Comparison of ENCODE assay signal across 8 mouse cellular contexts in the genomic region with DNA sequence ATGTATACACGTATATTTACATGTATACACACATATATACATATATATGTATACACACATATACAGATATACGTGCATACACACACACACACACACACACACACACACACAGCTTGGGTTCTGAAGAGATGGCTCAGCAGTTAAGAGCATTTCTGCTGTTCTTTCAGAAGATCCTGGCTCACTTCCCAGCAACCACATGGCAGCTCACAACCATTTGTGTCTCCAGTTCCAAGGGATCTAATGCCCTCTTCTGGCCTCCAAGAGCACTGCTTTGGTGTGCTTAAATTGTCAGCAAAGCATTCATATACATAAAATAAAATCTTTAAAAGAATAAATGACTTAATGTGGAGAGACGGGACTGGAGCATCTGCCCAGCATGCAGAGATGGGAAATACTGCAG. TPM values are rescaled to one million over a fixed set of nuclear protein-coding genes. Genes with fewer than 3 reads are reported as not detected.
DNase-seq lines count a peak whose midpoint lies in the region; ATAC-seq and TF ChIP-seq lines count a peak whose summit lies in the region.

No protein-coding gene starts in this region.

- no peaks in the 10 kb centered on the region for H3K4me1 ChIP-seq in heart, embryonic 11.5 days (ENCODE audit: control insufficient read depth, insufficient read depth, low read length)
- no peaks in the 10 kb centered on the region for H3K4me1 ChIP-seq in ES-Bruce4 (ENCODE audit: control insufficient read depth, insufficient read depth, low read length)

- no peaks in the 10 kb centered on the region for H3K9me3 ChIP-seq in heart, embryonic 11.5 days (replicated peaks; ENCODE audit: control insufficient read depth, low read length)
- no peaks in the 10 kb centered on the region for H3K9me3 ChIP-seq in ES-Bruce4 (replicated peaks; ENCODE audit: control insufficient read depth, insufficient read depth, low read length, poor library complexity, severe bottlenecking)

- no peak for ATAC-seq in heart, embryonic 11.5 days (replicated peaks; ENCODE audit: insufficient number of reproducible peaks, low FRiP score, low TSS enrichment)

- no peak overlapping the region for H3K4me2 ChIP-seq in heart, embryonic 11.5 days

- TF ChIP-seq POLR2A in ES-Bruce4 (IDR thresholded peaks at IDR 0.05; ENCODE audit: insufficient read depth, low read length): no peak

- H3K36me3 ChIP-seq in heart, embryonic 11.5 days (ENCODE audit: control insufficient read depth, insufficient read depth, low read length): no peaks in the 10 kb centered on the region
- no peaks in the 10 kb centered on the region for H3K36me3 ChIP-seq in ES-Bruce4 (ENCODE audit: control insufficient read depth, insufficient read depth, low read length, poor library complexity, severe bottlenecking)

- WGBS in heart, embryonic 11.5 days (ENCODE audit: insufficient replicate concordance): 80% methylated on average over 3 of the region's 3 CpGs

- H3K4me3 ChIP-seq in heart, embryonic 11.5 days (ENCODE audit: low read depth, low read length): no peak overlapping the region
- H3K4me3 ChIP-seq in ES-Bruce4 (ENCODE audit: low read depth, low read length): no peak overlapping the region

- no peak overlapping the region for H3K9ac ChIP-seq in heart, embryonic 11.5 days (ENCODE audit: low read depth, low read length)
- no peak overlapping the region for H3K9ac ChIP-seq in ES-Bruce4 (ENCODE audit: low read depth, poor library complexity, severe bottlenecking)

- DNase-seq in heart, adult 11 months: peak; percentile 92
- peak; percentile 71 for DNase-seq in cerebellum, adult 9-10 months
- DNase-seq in heart, postnatal 36 days: peak; percentile 28 to 49
- DNase-seq in left cerebral cortex, postnatal 10 days (ENCODE audit: extremely low spot score in 1 of 2, low spot score in 2 of 2): peak; percentile 69 to 76
- peak; percentile 85 to 88 for DNase-seq in right cerebral cortex, postnatal 10 days (ENCODE audit: low spot score in 2 of 2)
- DNase-seq in thymus, adult 18-20 months: no peak

- no peak overlapping the region for H3K27ac ChIP-seq in heart, embryonic 11.5 days (ENCODE audit: low read depth, low read length)
- no peak overlapping the region for H3K27ac ChIP-seq in ES-Bruce4 (ENCODE audit: insufficient read depth, low read length)

- peak; percentile 49 for TF ChIP-seq CTCF in ES-Bruce4 (IDR thresholded peaks at IDR 0.05; ENCODE audit: low read depth, low read length)

- intact Hi-C loops in heart, postnatal 36 days (cut with DNase I): loop anchor here (5.0 kb wide), 1 partner anchor 190 kb away; no protein-coding TSS in a partner anchor
- intact Hi-C loops in left cerebral cortex, postnatal 10 days (cut with DNase I): loop anchor here (10.0 kb wide), 1 partner anchor 188 kb away; no protein-coding TSS in a partner anchor

- no peaks in the 10 kb centered on the region for H3K27me3 ChIP-seq in heart, embryonic 11.5 days (ENCODE audit: control insufficient read depth, insufficient read depth, low read length)
- no peaks in the 10 kb centered on the region for H3K27me3 ChIP-seq in ES-Bruce4 (ENCODE audit: control insufficient read depth, insufficient read depth, low read length, poor library complexity, severe bottlenecking)

- TF ChIP-seq EP300 in ES-Bruce4 (IDR thresholded peaks at IDR 0.05; ENCODE audit: insufficient read depth, low read depth, low read length): no peak

RNA-seq across cellular contexts. Expression of gene Usp50, which starts 0.8 kb away (rescaled TPM):
- 2.1 and 3.3 TPM in 2 replicates for polyA plus RNA-seq in heart, embryonic 11.5 days (2014; fragmentation: Nextera tagmentation; extraction: Ambion mirVana)
- 6.0 and 8.1 TPM in 2 replicates for polyA plus RNA-seq in ES-Bruce4 (2011; ENCODE audit: insufficient read depth, insufficient read length, low read depth, missing spikeins)
- not detected for total RNA-seq in heart, postnatal 36 days (2021)
- total RNA-seq in left cerebral cortex, postnatal 10 days (2021): not detected

Comparison
In these comparisons a context has a peak if more than half of its experiments do, and no peak if none do; other contexts are left out.
1. DNase-seq: peak in heart, adult 11 months (single experiment), cerebellum, adult 9-10 months (single experiment), heart, postnatal 36 days (2 of 2), left cerebral cortex, postnatal 10 days (2 of 2) and right cerebral cortex, postnatal 10 days (2 of 2); none in thymus, adult 18-20 months (0 of 2).